Mouse (Mus musculus) small intestine, adult 2 months (tissue): ENCODE measurements around the gene Slc35g1.

Experiments
- CTCF ChIP-seq: fragments of 200-500 bp; IDR thresholded peaks from 2 replicates; pipeline ENCODE4 v1.5.1; 2012; ENCODE audit warnings: low read depth, mild to moderate bottlenecking, control low read depth, inconsistent platforms, low read length, moderate library complexity, mixed read lengths; ENCODE audit not compliant: insufficient replicate concordance, insufficient read length; ENCODE audit errors: extremely low read depth
- POLR2A ChIP-seq: fragments of 200-500 bp; IDR thresholded peaks from 2 replicates; pipeline ENCODE4 v1.6.1; 2012; ENCODE audit warnings: low read depth, mild to moderate bottlenecking, control low read depth, inconsistent platforms, low read length, moderate library complexity

DNA sequence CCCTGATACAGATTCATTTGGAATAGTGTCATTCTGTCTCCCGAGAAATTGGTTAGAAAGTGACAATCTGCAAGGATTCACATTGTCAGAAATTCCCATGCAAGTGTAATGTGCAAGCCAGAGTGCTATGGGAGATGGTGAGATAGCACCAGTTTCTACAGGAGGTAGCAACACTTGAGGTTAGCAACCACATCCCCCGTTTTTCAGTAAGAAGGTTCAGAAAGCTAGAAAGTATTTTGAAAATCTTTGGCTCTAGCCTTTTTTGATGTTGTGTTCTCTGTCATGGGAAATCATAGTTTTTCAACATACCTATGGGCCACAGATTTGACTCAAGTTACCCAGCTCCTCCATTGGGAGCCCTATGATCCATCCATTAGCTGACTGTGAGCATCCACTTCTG is 5.6 kb downstream of the Slc35g1 start:
- TF ChIP-seq CTCF (no peak), POLR2A (no peak)
